Mouse (Mus musculus): ENCODE measurements around the gene Uimc1.

DNA sequence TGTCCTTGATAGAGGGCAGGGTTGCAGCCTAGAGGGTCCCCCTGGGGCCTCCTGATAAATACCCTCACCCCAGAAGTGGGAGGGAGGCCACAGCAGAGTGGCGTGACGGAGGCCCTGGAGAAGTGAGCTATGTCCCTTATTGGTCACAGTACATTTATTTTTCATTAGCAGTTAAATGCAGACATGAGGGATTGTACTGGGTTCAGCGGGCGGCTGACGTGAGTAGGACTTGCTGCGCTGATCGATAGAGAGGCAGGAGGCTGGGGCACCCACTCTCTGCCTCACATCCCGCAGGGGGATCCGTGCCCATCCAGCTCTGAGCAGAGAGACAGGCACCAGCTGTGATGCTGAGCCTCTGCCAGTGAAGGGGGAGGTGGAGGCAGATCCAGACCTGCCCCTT, 112.7 kb downstream of the Uimc1 start:
- TF ChIP-seq CTCF (IDR thresholded peaks at IDR 0.05; ENCODE audit: extremely low read depth, insufficient read length, insufficient replicate concordance, low read depth, low read length) (no peak), POLR2A (IDR thresholded peaks at IDR 0.05; ENCODE audit: low read depth, low read length) (no peak)
